9 mouse cellular contexts compared by ENCODE assay signal in genomic region chr3:144412538-144413272, GRCm38 (mm10).
DNase-seq lines count a peak whose midpoint lies in the region; ATAC-seq and TF ChIP-seq lines count a peak whose summit lies in the region.
"Had no signal": no experiment of that assay in that cellular context is flagged by ENCODE, and none has a peak within 500 bp of the region (broad histone marks: within the 10 kb centered on the region; RNA-seq: fewer than 3 reads in every experiment).

No protein-coding gene starts in this region.

- no peaks in the 10 kb centered on the region for H3K36me3 ChIP-seq in ES-Bruce4 (ENCODE audit: control insufficient read depth, insufficient read depth, low read length, poor library complexity, severe bottlenecking)
- no peaks in the 10 kb centered on the region for H3K36me3 ChIP-seq in hindbrain, postnatal 0 days (ENCODE audit: insufficient read depth, low read length)
- no peaks in the 10 kb centered on the region for H3K36me3 ChIP-seq in neural tube, embryonic 12.5 days

- peaks cover 5% of the 10 kb centered on the region for H3K4me1 ChIP-seq in ES-Bruce4 (ENCODE audit: control insufficient read depth, insufficient read depth, low read length)
- H3K4me1 ChIP-seq in hindbrain, postnatal 0 days (ENCODE audit: insufficient read depth, low read length) = peaks cover 4% of the 10 kb centered on the region; the same call in 1 of the 2 replicates
- H3K4me1 ChIP-seq in neural tube, embryonic 12.5 days = peaks cover 15% of the 10 kb centered on the region

- TF ChIP-seq EP300 in ES-Bruce4 (IDR thresholded peaks at IDR 0.05; ENCODE audit: insufficient read depth, low read depth, low read length) = peak; percentile 85

- H3K4me3 ChIP-seq in ES-Bruce4 (ENCODE audit: low read depth, low read length) = peak overlapping the region; percentile 28
- no peak overlapping the region for H3K4me3 ChIP-seq in hindbrain, postnatal 0 days (ENCODE audit: low read length)
- no peak overlapping the region for H3K4me3 ChIP-seq in neural tube, embryonic 12.5 days
- no peak overlapping the region for H3K4me3 ChIP-seq in layer of hippocampus, adult 2 months

- DNase-seq in hindbrain, postnatal 0 days (ENCODE audit: low spot score) = no peak
- no peak for DNase-seq in gastrocnemius, adult 18-20 months (ENCODE audit: low spot score)
- DNase-seq in layer of hippocampus, adult 2 months (ENCODE audit: low spot score in 2 of 2) = no peak
- DNase-seq in left cerebral cortex, postnatal 36 days (ENCODE audit: low spot score in 2 of 2) = no peak
- DNase-seq: cerebellum, postnatal 25 days; lung, postnatal 14 days had no signal

- no peaks in the 10 kb centered on the region for H3K27me3 ChIP-seq in ES-Bruce4 (ENCODE audit: control insufficient read depth, insufficient read depth, low read length, poor library complexity, severe bottlenecking)
- no peaks in the 10 kb centered on the region for H3K27me3 ChIP-seq in hindbrain, postnatal 0 days (ENCODE audit: insufficient read depth, low read length)
- H3K27me3 ChIP-seq in neural tube, embryonic 12.5 days (replicated peaks) = no peaks in the 10 kb centered on the region

- TF ChIP-seq POLR2A in ES-Bruce4 (IDR thresholded peaks at IDR 0.05; ENCODE audit: insufficient read depth, low read length) = no peak

- intact Hi-C loops in left cerebral cortex, postnatal 36 days (cut with DNase I) = no loop called here

- H3K9ac ChIP-seq in ES-Bruce4 (ENCODE audit: low read depth, poor library complexity, severe bottlenecking) = no peak overlapping the region
- H3K9ac ChIP-seq in hindbrain, postnatal 0 days (replicated peaks; ENCODE audit: low read length) = no peak overlapping the region
- H3K9ac ChIP-seq in neural tube, embryonic 12.5 days = no peak overlapping the region

- TF ChIP-seq CTCF in ES-Bruce4 (IDR thresholded peaks at IDR 0.05; ENCODE audit: low read depth, low read length) = no peak
- no peak for TF ChIP-seq CTCF in hindbrain, postnatal 0 days (IDR thresholded peaks at IDR 0.05; ENCODE audit: low read depth)
- TF ChIP-seq CTCF in layer of hippocampus, adult 2 months (conservative IDR thresholded peaks at IDR 0.05) = no peak

- H3K27ac ChIP-seq in ES-Bruce4 (ENCODE audit: insufficient read depth, low read length) = peak overlapping the region; percentile 89
- H3K27ac ChIP-seq in hindbrain, postnatal 0 days = no peak overlapping the region
- no peak overlapping the region for H3K27ac ChIP-seq in neural tube, embryonic 12.5 days
- H3K27ac ChIP-seq in layer of hippocampus, adult 2 months = no peak overlapping the region

- 3% methylated on average over 10 of the region's 10 CpGs for WGBS in hindbrain, postnatal 0 days
- 5% methylated on average over 10 of the region's 10 CpGs for WGBS in neural tube, embryonic 12.5 days

- ATAC-seq in common myeloid progenitor, adult 5-6 weeks (replicated peaks; ENCODE audit: low read depth, poor library complexity, severe bottlenecking) = peak; percentile 43
- ATAC-seq in hindbrain, postnatal 0 days = peak; percentile 60
- peak; percentile 57 for ATAC-seq in neural tube, embryonic 12.5 days (ENCODE audit: low FRiP score, low read depth)

- peak overlapping the region; percentile 32; the same call in 1 of the 2 replicates for H3K4me2 ChIP-seq in hindbrain, postnatal 0 days (ENCODE audit: low read depth, low read length)
- peak overlapping the region; percentile 41 for H3K4me2 ChIP-seq in neural tube, embryonic 12.5 days (replicated peaks)

- peaks cover 13% of the 10 kb centered on the region for H3K9me3 ChIP-seq in ES-Bruce4 (replicated peaks; ENCODE audit: control insufficient read depth, insufficient read depth, low read length, poor library complexity, severe bottlenecking)
- H3K9me3 ChIP-seq in hindbrain, postnatal 0 days (ENCODE audit: low read length) = 0 out of 2 replicates have a peak, but pooled peaks cover 2% of the 10 kb centered on the region
- no peaks in the 10 kb centered on the region for H3K9me3 ChIP-seq in neural tube, embryonic 12.5 days
